Mouse (Mus musculus) liver, postnatal 0 days (tissue): Measurements from ENCODE around the gene Trim62.

Experiments
- CTCF ChIP-seq: sonication (generic); IDR thresholded peaks from 2 replicates; pipeline ENCODE4 v1.5.1; 2016; ENCODE audit warnings: antibody characterized with exemption, low read depth
- EP300 ChIP-seq: IDR thresholded peaks from 2 replicates; pipeline ENCODE4 v1.6.1; 2016; ENCODE audit warnings: antibody characterized with exemption, low read depth, mild to moderate bottlenecking

- TF ChIP-seq CTCF: no peak
- no peak for TF ChIP-seq EP300
Observed at GRCm38 (mm10) chr4:128853117-128853516, 30.3 kb upstream of the Trim62 start.
